Mouse (Mus musculus) embryonic facial prominence, embryonic 14.5 days (tissue): ENCODE measurements around the gene Cfap157. TPM values are rescaled to one million over a fixed set of nuclear protein-coding genes. Genes with fewer than 3 reads are reported as not detected.

Experiments
- ATAC-seq: fragments of 200-750 bp; cut with Nextera tagmentation; 2 replicates; pipeline ENCODE4 v1.8.0; 2017; ENCODE audit warnings: low read depth, moderate number of reproducible peaks, moderate TSS enrichment
- DNase-seq: peaks from one replicate; pipeline ENCODE4 v3.0.0-alpha.2; 2015; ENCODE audit warnings: low spot score
- H3K27ac ChIP-seq: fragments of 300-500 bp; sonication (generic); replicated peaks from 2 replicates; pipeline ENCODE4 v1.5.1; 2014; ENCODE audit warnings: low read depth, mild to moderate bottlenecking, low read length, moderate library complexity
- H3K27me3 ChIP-seq: fragments of 300-500 bp; sonication (generic); replicated peaks from 2 replicates; pipeline ENCODE4 v1.6.1; 2014; ENCODE audit warnings: low read length; ENCODE audit not compliant: control insufficient read depth, insufficient read depth
- H3K36me3 ChIP-seq: fragments of 300-500 bp; sonication (generic); 2 replicates; pipeline ENCODE4 v1.6.1; 2014; ENCODE audit warnings: low read length, mixed read lengths; ENCODE audit not compliant: control insufficient read depth, insufficient read depth
- H3K4me1 ChIP-seq: fragments of 300-500 bp; sonication (generic); 2 replicates; pipeline ENCODE4 v1.6.1; 2014; ENCODE audit warnings: antibody characterized with exemption, low read length; ENCODE audit not compliant: control insufficient read depth, insufficient read depth
- H3K4me2 ChIP-seq: fragments of 300-500 bp; sonication (generic); 2 replicates; pipeline ENCODE4 v1.6.1; 2014; ENCODE audit warnings: low read depth, mild to moderate bottlenecking, low read length, moderate library complexity, mixed read lengths
- H3K4me3 ChIP-seq: fragments of 300-500 bp; sonication (generic); 2 replicates; pipeline ENCODE4 v1.5.1; 2014; ENCODE audit warnings: low read depth, mild to moderate bottlenecking, low read length
- H3K9ac ChIP-seq: fragments of 300-500 bp; sonication (generic); 2 replicates; pipeline ENCODE4 v1.6.1; 2014; ENCODE audit warnings: low read depth, mild to moderate bottlenecking, low read length, moderate library complexity, mixed read lengths
- H3K9me3 ChIP-seq: fragments of 300-500 bp; sonication (generic); 2 replicates; pipeline ENCODE4 v1.6.1; 2016; ENCODE audit warnings: low read length; ENCODE audit not compliant: control insufficient read depth
- WGBS: fragments of 180-500 bp; shearing (Covaris S2); extraction: QIAGEN DNeasy Blood & Tissue Kit; methylation state at CpG from one replicate; pipeline ENCODE4 v1.1.7; 2014; 5-methylcytosine and 5-hydroxymethylcytosine counted together
- polyA plus RNA-seq: library from polyadenylated mRNA; unstranded; fragments of >200 nt; fragmentation: Nextera tagmentation; extraction: Ambion mirVana; gene quantifications from 2 replicates; pipeline ENCODE4 v1.2.1, GENCODE M21; 2014

Gene Cfap157
- polyA plus RNA-seq, 1 experiment from 2014 or later, result 0.63 TPM

- 51% methylated on average over 3 of the region's 3 CpGs for WGBS
- no peak overlapping the region for H3K9ac ChIP-seq
- ATAC-seq (no peak), DNase-seq (no peak)
- H3K4me2 ChIP-seq, result no peak overlapping the region
- peaks cover 8% of the 10 kb centered on the region for H3K4me1 ChIP-seq
- no peaks in the 10 kb centered on the region for H3K36me3 ChIP-seq
- H3K9me3 ChIP-seq, result no peaks in the 10 kb centered on the region
- H3K27ac ChIP-seq, result no peak overlapping the region
- H3K4me3 ChIP-seq, result no peak overlapping the region
- H3K27me3 ChIP-seq, result peaks cover 4% of the 10 kb centered on the region; the same call in 1 of the 2 replicates
Measured at GRCm38 (mm10) chr2:32736306-32736829, 47.9 kb downstream of the Cfap157 start.

- no peaks in the 10 kb centered on the region for H3K36me3 ChIP-seq
- no peak overlapping the region for H3K4me3 ChIP-seq
- H3K27ac ChIP-seq, result no peak overlapping the region
- no peaks in the 10 kb centered on the region for H3K9me3 ChIP-seq
- no peaks in the 10 kb centered on the region for H3K27me3 ChIP-seq
- ATAC-seq (no peak), DNase-seq (no peak)
- WGBS, result 36% methylated on average over 4 of the region's 4 CpGs
- no peak overlapping the region for H3K4me2 ChIP-seq
- H3K9ac ChIP-seq, result no peak overlapping the region
- H3K4me1 ChIP-seq, result peaks cover 17% of the 10 kb centered on the region
Measured at GRCm38 (mm10) chr2:32734933-32735332, 49.3 kb downstream of the Cfap157 start.

GRCm38 (mm10) chr2:32734480-32734879 lies 49.7 kb downstream of the Cfap157 start:
- WGBS, result 49% methylated on average over 4 of the region's 4 CpGs
- Histone ChIP-seq H3K4me2 (no peak overlapping the region), H3K4me1 (peaks cover 17% of the 10 kb centered on the region), H3K9ac (no peak overlapping the region), H3K36me3 (no peaks in the 10 kb centered on the region), H3K27me3 (no peaks in the 10 kb centered on the region), H3K9me3 (no peaks in the 10 kb centered on the region), H3K4me3 (no peak overlapping the region), H3K27ac (no peak overlapping the region)
- DNase-seq (no peak), ATAC-seq (no peak)

GRCm38 (mm10) chr2:32732695-32733094 lies 51.5 kb downstream of the Cfap157 start:
- ATAC-seq (no peak), DNase-seq (no peak)
- peaks cover 17% of the 10 kb centered on the region for H3K4me1 ChIP-seq
- 68% methylated on average over 6 of the region's 6 CpGs for WGBS
- H3K9ac ChIP-seq, result no peak overlapping the region
- H3K27me3 ChIP-seq, result no peaks in the 10 kb centered on the region
- no peak overlapping the region for H3K4me3 ChIP-seq
- no peaks in the 10 kb centered on the region for H3K9me3 ChIP-seq
- H3K4me2 ChIP-seq, result no peak overlapping the region
- no peak overlapping the region for H3K27ac ChIP-seq
- H3K36me3 ChIP-seq, result no peaks in the 10 kb centered on the region

- Histone ChIP-seq H3K27ac (peak overlapping the region; percentile 74), H3K36me3 (no peaks in the 10 kb centered on the region), H3K4me3 (no peak overlapping the region), H3K9ac (no peak overlapping the region), H3K27me3 (no peaks in the 10 kb centered on the region), H3K4me1 (peaks cover 17% of the 10 kb centered on the region), H3K9me3 (no peaks in the 10 kb centered on the region), H3K4me2 (no peak overlapping the region)
- no peak for DNase-seq
- 55% methylated on average over 4 of the region's 4 CpGs for WGBS
- ATAC-seq, result no peak
Measured at GRCm38 (mm10) chr2:32731911-32732310, 52.3 kb downstream of the Cfap157 start.

GRCm38 (mm10) chr2:32730854-32731253 lies 53.4 kb downstream of the Cfap157 start:
- Histone ChIP-seq H3K27me3 (no peaks in the 10 kb centered on the region), H3K36me3 (no peaks in the 10 kb centered on the region), H3K4me1 (peaks cover 17% of the 10 kb centered on the region), H3K9ac (no peak overlapping the region), H3K4me3 (peak overlapping the region; percentile 2), H3K4me2 (peak overlapping the region; percentile 17), H3K27ac (peak overlapping the region; percentile 74), H3K9me3 (no peaks in the 10 kb centered on the region)
- 15% methylated on average over 11 of the region's 11 CpGs for WGBS
- DNase-seq (peak; percentile 83), ATAC-seq (peak; percentile 12; the same call in 1 of the 2 replicates)

- Histone ChIP-seq H3K4me3 (no peak overlapping the region), H3K36me3 (no peaks in the 10 kb centered on the region), H3K9ac (no peak overlapping the region), H3K9me3 (no peaks in the 10 kb centered on the region), H3K27ac (peak overlapping the region; percentile 74; the same call in 1 of the 2 replicates), H3K27me3 (no peaks in the 10 kb centered on the region), H3K4me2 (peak overlapping the region; percentile 28), H3K4me1 (peaks cover 17% of the 10 kb centered on the region)
- WGBS, result 45% methylated on average over 4 of the region's 4 CpGs
- ATAC-seq, result no peak
- DNase-seq, result no peak
Measured at GRCm38 (mm10) chr2:32729547-32729946, 54.7 kb downstream of the Cfap157 start.

- ATAC-seq (no peak), DNase-seq (no peak)
- H3K27ac ChIP-seq, result no peak overlapping the region; the same call in 1 of the 2 replicates
- H3K9me3 ChIP-seq, result no peaks in the 10 kb centered on the region
- peak overlapping the region; percentile 33 for H3K4me3 ChIP-seq
- H3K4me2 ChIP-seq, result peak overlapping the region; percentile 58
- no peaks in the 10 kb centered on the region for H3K27me3 ChIP-seq
- peaks cover 17% of the 10 kb centered on the region for H3K4me1 ChIP-seq
- no peaks in the 10 kb centered on the region for H3K36me3 ChIP-seq
- 40% methylated on average over 7 of the region's 7 CpGs for WGBS
- H3K9ac ChIP-seq, result peak overlapping the region; percentile 53; the same call in 1 of the 2 replicates
Measured at GRCm38 (mm10) chr2:32728463-32728862, 55.8 kb downstream of the Cfap157 start.

- H3K27me3 ChIP-seq, result no peaks in the 10 kb centered on the region
- H3K4me3 ChIP-seq, result peak overlapping the region; percentile 33
- H3K4me1 ChIP-seq, result peaks cover 17% of the 10 kb centered on the region
- H3K9ac ChIP-seq, result peak overlapping the region; percentile 53
- DNase-seq (peak; percentile 98), ATAC-seq (peak; percentile 98)
- no peaks in the 10 kb centered on the region for H3K36me3 ChIP-seq
- H3K27ac ChIP-seq, result no peak overlapping the region
- no peaks in the 10 kb centered on the region for H3K9me3 ChIP-seq
- peak overlapping the region; percentile 58 for H3K4me2 ChIP-seq
- WGBS, result under 1% methylated on average over 16 of the region's 16 CpGs
Measured at GRCm38 (mm10) chr2:32727435-32727834, 56.8 kb downstream of the Cfap157 start.
